Mouse (Mus musculus) brain, embryonic 14.5 days (tissue): ENCODE results near the gene Tmod4.

Experiments
- CTCF ChIP-seq: fragments of 200-500 bp; IDR thresholded peaks from 2 replicates; pipeline ENCODE4 v1.5.1; 2012; ENCODE audit warnings: inconsistent platforms, mild to moderate bottlenecking, moderate library complexity, borderline replicate concordance; ENCODE audit not compliant: insufficient read depth, insufficient read length; ENCODE audit errors: extremely low read depth
- POLR2A ChIP-seq: fragments of 200-500 bp; IDR thresholded peaks from 2 replicates; pipeline ENCODE4 v1.6.1; 2012; ENCODE audit warnings: mild to moderate bottlenecking, inconsistent platforms, borderline replicate concordance; ENCODE audit not compliant: poor library complexity, insufficient read depth, insufficient read length, severe bottlenecking; ENCODE audit errors: extremely low read depth

DNA sequence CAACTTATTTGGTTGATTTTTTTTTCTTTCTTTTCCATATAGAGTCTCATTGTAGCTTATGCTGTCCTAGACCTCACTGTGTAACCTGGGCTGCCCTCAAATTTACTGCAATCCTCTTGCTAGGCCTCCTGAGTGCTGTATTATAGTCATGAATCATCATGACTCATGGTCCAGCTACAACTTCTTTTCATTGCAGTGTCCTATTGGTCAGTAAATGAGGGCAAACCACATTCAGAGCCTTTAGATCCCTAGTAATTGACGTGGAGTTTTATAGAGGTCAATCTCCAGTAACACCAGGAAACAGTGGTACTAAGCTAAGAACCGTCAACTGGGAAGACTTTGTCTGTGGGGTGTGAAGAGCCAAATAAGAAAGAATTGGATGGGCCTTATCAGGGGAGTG is 6.5 kb upstream of the Tmod4 start:
- TF ChIP-seq POLR2A = no peak
- TF ChIP-seq CTCF = no peak
